ENCODE assay signal across 12 mouse cellular contexts in genomic region chr8:120204736-120205360, GRCm38 (mm10). TPM values are rescaled to one million over a fixed set of nuclear protein-coding genes. Genes with fewer than 3 reads are reported as not detected.
A peak's percentile ranks its signal among the peaks of the same experiment; 100 is the strongest.
DNase-seq lines count a peak whose midpoint lies in the region; ATAC-seq and TF ChIP-seq lines count a peak whose summit lies in the region.
"Had no signal": no experiment of that assay in that cellular context is flagged by ENCODE, and none has a peak within 500 bp of the region (broad histone marks: within the 10 kb centered on the region; RNA-seq: fewer than 3 reads in every experiment).

No protein-coding gene starts in this region.

- no peak overlapping the region for H3K4me3 ChIP-seq in lung, postnatal 0 days (ENCODE audit: low read depth, low read length)
- H3K4me3 ChIP-seq: hindbrain, embryonic 15.5 days; midbrain, embryonic 13.5 days had no signal

- peak; percentile 70 for TF ChIP-seq EP300 in lung, postnatal 0 days (IDR thresholded peaks at IDR 0.05)

- intact Hi-C loops in gastrocnemius, postnatal 36 days (cut with DNase I): no loop called here

- TF ChIP-seq CTCF in lung, postnatal 0 days (IDR thresholded peaks at IDR 0.05): no peak

- no peaks in the 10 kb centered on the region for H3K36me3 ChIP-seq in lung, postnatal 0 days (ENCODE audit: insufficient read depth, low read length)
- H3K36me3 ChIP-seq: hindbrain, embryonic 15.5 days; midbrain, embryonic 13.5 days had no signal

- peak; percentile 24 to 46 for DNase-seq in gastrocnemius, postnatal 36 days
- no peak for DNase-seq in gastrocnemius, postnatal 4 days (ENCODE audit: low spot score in 2 of 2)
- peak; percentile 89 to 90 for DNase-seq in adrenal gland, postnatal 36 days
- peak; percentile 52 for DNase-seq in kidney, adult 18-20 months
- DNase-seq in lung, postnatal 0 days (ENCODE audit: low spot score): peak; percentile 82
- no peak for DNase-seq in urinary bladder, adult 18-20 months (ENCODE audit: low spot score in 2 of 2)
- DNase-seq in c-Kit-positive CD71-positive TER-119-positive erythroid progenitor cells, embryonic 14.5 days (ENCODE audit: low spot score): no peak
- no peak for DNase-seq in frontal cortex, postnatal 25 days (ENCODE audit: low spot score in 2 of 2)
- DNase-seq: right cerebral cortex, postnatal 4 days had no signal

- 52% methylated on average over 7 of the region's 7 CpGs for WGBS in lung, postnatal 0 days

- ATAC-seq in lung, postnatal 0 days: peak; percentile 63
- ATAC-seq: midbrain, embryonic 13.5 days had no signal

- no peaks in the 10 kb centered on the region for H3K27me3 ChIP-seq in lung, postnatal 0 days (replicated peaks; ENCODE audit: insufficient read depth, low read length)
- H3K27me3 ChIP-seq: hindbrain, embryonic 15.5 days; midbrain, embryonic 13.5 days had no signal

- H3K9me3 ChIP-seq in lung, postnatal 0 days (ENCODE audit: low read length): 0 out of 2 replicates have a peak, but pooled peaks cover under 1% of the 10 kb centered on the region
- H3K9me3 ChIP-seq: hindbrain, embryonic 15.5 days; midbrain, embryonic 13.5 days had no signal

- H3K9ac ChIP-seq in lung, postnatal 0 days (replicated peaks; ENCODE audit: low read depth): no peak overlapping the region
- H3K9ac ChIP-seq: hindbrain, embryonic 15.5 days; midbrain, embryonic 13.5 days had no signal

- H3K4me1 ChIP-seq in lung, postnatal 0 days (ENCODE audit: insufficient read depth, low read depth, low read length): peaks cover 11% of the 10 kb centered on the region
- H3K4me1 ChIP-seq: hindbrain, embryonic 15.5 days; midbrain, embryonic 13.5 days had no signal

- no peak overlapping the region for H3K4me2 ChIP-seq in lung, postnatal 0 days (replicated peaks; ENCODE audit: low read depth, low read length)
- H3K4me2 ChIP-seq: hindbrain, embryonic 15.5 days; midbrain, embryonic 13.5 days had no signal

- no peak overlapping the region; the same call in 1 of the 2 replicates for H3K27ac ChIP-seq in lung, postnatal 0 days (ENCODE audit: low read length)
- H3K27ac ChIP-seq: hindbrain, embryonic 15.5 days; midbrain, embryonic 13.5 days had no signal

RNA-seq across cellular contexts. Expression of gene Gse1, which starts 23.4 kb away (rescaled TPM):
- total RNA-seq in gastrocnemius, postnatal 36 days (2021): 10 to 100 TPM; 28.9 to 30.8 TPM
- total RNA-seq in gastrocnemius, postnatal 4 days (2021): 10 to 100 TPM; 45.9 to 48.7 TPM
- 10 to 100 TPM; 25.9 to 30.2 TPM for total RNA-seq in adrenal gland, postnatal 36 days (2021)
- 9.5 and 9.9 TPM in 2 replicates for polyA plus RNA-seq in lung, postnatal 0 days (2015; fragmentation: Nextera tagmentation; extraction: Ambion mirVana)

RNA-seq across cellular contexts. Expression of gene Fam92b, which starts 27.6 kb away (rescaled TPM):
- not detected for total RNA-seq in gastrocnemius, postnatal 36 days (2021)
- not detected for total RNA-seq in gastrocnemius, postnatal 4 days (2021)
- total RNA-seq in adrenal gland, postnatal 36 days (2021): 1 to 10 TPM in 1 of 2 experiments, under 1 TPM in 1; 0.53 to 1.2 TPM
- 3.9 and 6.5 TPM in 2 replicates for polyA plus RNA-seq in lung, postnatal 0 days (2015; fragmentation: Nextera tagmentation; extraction: Ambion mirVana)
- polyA plus RNA-seq: C2C12 had no signal

Comparison
In these comparisons a context has a peak if more than half of its experiments do, and no peak if none do; other contexts are left out.
1. DNase-seq: peak in gastrocnemius, postnatal 36 days (2 of 2), adrenal gland, postnatal 36 days (2 of 2), kidney, adult 18-20 months (single experiment) and lung, postnatal 0 days (single experiment); none in gastrocnemius, postnatal 4 days (0 of 2), urinary bladder, adult 18-20 months (0 of 2), c-Kit-positive CD71-positive TER-119-positive erythroid progenitor cells, embryonic 14.5 days (single experiment) and frontal cortex, postnatal 25 days (0 of 2).